Mouse (Mus musculus) olfactory bulb, adult 2 months (tissue): Measurements from ENCODE around the gene Gm20422.

Experiments
- CTCF ChIP-seq: fragments of 200-500 bp; IDR thresholded peaks from 2 replicates; pipeline ENCODE4 v1.5.1; 2012; ENCODE audit warnings: low read depth, mild to moderate bottlenecking, low read length, moderate library complexity; ENCODE audit not compliant: insufficient read depth
- POLR2A ChIP-seq: fragments of 200-500 bp; IDR thresholded peaks from 2 replicates; pipeline ENCODE4 v1.6.1; 2012; ENCODE audit warnings: mild to moderate bottlenecking, low read depth, low read length, moderate library complexity; ENCODE audit not compliant: insufficient read depth

GRCm38 (mm10) chr8:69741231-69741630 is 33.5 kb downstream of the Gm20422 start:
- TF ChIP-seq POLR2A = no peak
- TF ChIP-seq CTCF = no peak
